Mouse (Mus musculus): ENCODE results near the gene Qrich1.
"Not testable (repeated sequence)": the region's sequence is repeated elsewhere in the genome, so short reads cannot be mapped to it uniquely, and the experiment has no call there.

Gene Qrich1

DNA sequence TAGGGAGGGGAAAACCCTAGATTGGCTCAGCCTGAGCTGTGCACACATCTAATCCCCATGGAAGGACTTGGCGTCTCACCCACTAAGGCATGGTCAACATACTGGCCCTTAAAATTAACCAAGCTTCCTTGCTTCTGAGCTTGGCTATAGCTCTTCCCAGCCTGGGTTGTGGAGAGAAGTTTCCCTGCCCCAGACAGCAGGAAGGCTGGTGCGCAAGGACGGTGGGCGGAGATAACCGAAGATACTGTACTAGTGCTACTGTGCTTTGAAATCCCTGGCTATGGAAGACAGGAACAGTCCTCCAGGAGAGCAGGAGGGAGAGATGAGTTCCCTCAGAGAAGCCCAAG lies 62.7 kb downstream of the Qrich1 start:
- no peak for DNase-seq (ENCODE audit: low read depth, low spot score)

DNA sequence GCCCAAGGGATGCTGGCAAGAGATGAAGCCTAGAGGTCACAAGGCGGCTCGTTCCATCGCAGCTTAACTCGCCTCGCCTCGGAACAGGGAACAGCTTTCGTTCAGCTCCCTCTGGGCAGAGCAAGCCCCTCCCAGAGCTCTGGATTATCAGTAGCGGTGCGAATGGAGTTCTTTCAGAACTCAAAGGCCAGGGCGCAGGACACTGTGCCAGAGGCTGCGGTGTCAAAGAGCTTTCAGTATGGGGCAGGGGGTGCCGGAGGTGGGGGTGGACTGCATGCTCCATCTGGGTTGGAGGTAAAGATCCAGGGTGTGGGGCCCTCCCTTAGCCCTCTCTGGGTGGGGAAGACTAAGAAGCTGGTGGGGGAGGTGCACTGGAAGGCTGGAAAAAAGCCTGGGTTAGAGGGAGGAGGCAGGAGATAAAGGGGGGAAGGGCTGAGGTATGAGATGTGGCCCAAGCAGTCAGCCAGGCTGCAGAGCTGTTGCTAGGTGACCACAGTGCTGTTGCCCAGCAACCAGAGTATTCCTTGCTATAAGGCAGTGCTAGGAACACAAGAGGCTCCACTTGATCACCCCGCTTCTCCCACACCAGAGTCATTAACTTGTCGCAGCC lies 71.1 kb downstream of the Qrich1 start:
- DNase-seq (ENCODE audit: low read depth, low spot score): no peak

DNA sequence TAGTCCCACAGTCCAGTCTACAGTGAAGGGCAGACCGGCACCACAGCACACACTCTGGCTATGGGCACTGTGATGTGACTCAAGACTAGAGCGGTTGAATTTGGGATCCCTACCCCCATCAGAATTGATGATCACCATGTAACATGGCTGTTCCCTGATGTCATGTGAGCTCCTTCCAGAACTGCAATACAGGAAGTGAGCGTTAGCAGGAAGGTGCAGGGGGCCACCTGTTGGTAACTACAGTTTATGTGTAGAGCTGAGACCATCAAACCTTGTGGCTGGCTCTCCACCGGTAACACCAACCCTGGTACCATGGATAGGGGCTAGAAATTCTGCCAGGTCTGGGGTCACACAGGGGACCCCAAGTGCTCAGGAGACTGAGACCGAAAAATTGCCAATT lies 72.6 kb downstream of the Qrich1 start:
- no peak for DNase-seq (ENCODE audit: low read depth, low spot score)

GRCm38 (mm10) chr9:108591462-108591861 lies 74.9 kb downstream of the Qrich1 start:
- no peak for DNase-seq (ENCODE audit: low read depth, low spot score)

DNA sequence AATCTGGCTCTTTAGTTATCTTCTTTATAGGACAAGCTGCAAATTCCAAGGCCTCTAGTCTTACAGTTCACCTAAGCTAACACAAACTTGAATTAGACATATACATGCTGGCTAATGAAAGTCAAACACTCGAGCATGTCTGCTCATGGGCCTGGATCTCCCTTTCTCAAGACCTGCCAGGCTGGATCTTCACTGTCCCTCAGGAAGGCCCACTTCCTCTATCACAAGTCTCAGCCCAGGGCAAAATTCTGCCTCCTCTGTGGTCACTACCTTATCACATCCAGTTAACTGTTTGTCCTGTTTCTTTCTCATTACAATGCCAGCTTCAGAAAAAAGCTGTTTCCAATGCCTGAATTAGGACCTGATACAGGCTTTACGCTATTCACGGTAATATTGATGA lies 77.7 kb downstream of the Qrich1 start:
- DNase-seq (ENCODE audit: low read depth, low spot score): no peak

DNA sequence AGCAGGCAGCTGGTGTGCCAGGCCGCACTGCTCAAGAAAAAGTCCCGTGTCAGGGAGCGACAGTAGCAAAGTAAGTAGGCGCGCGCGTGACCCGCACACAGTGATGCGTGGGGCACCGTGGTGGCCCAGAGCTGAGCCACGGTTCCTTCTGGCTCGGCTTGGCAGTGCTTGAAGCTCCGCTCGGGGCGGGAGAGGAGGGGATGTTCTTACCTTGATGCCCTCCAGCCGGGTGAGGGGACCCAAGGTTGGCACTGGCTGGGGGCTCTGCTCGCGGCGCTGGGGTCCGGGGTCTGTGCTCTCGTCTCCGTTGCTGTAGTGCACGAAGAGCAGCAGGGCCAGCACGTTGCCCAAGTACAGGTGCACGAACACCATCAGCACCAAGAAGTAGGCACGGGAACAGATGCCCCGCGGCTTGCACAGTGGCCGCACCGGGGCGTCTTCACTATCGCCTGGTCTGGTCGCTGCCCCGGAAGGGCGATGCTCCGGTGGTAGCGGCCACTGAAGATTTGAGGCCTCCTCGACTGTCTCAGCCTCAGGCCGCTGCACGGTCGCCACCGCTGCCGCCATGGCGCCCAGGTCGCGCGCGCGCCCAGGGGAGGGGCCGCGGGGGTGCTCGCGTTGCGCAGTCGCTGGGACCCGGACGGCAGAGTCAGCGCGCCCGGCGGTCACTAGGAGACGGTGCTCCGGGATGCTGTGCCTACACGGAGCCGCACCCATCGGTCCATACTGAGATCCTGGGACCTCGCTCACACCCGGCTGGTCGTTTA lies 80.6 kb downstream of the Qrich1 start, which contains the start of gene P4htm:
P4htm (minus strand) TSS at position 670 of the 767 bp plus-strand sequence.
- peak; percentile 72 for DNase-seq (ENCODE audit: low read depth, low spot score)

- DNase-seq (ENCODE audit: low read depth, low spot score): no peak
Measured at GRCm38 (mm10) chr9:108599021-108599566, 82.5 kb downstream of the Qrich1 start.

DNA sequence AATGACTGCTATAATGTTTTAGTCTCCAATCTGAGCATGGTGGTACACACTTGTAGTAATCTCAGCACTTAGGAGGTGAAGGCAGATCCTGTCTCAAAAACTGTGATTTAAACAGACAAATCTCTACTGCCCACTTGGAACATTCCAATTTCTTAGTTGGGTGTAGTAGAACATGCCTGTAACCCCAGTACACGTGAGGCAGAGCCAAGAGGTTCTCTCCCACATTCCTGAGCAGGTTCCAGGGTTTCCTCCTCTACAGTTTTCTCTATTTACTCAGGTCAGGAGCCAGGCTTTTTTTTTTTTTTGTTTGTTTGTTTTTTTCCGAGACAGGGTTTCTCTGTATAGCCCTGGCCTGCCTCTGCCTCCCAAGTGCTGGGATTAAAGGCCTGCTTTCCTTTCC lies 83.4 kb downstream of the Qrich1 start:
- DNase-seq (ENCODE audit: low read depth, low spot score): no peak

DNA sequence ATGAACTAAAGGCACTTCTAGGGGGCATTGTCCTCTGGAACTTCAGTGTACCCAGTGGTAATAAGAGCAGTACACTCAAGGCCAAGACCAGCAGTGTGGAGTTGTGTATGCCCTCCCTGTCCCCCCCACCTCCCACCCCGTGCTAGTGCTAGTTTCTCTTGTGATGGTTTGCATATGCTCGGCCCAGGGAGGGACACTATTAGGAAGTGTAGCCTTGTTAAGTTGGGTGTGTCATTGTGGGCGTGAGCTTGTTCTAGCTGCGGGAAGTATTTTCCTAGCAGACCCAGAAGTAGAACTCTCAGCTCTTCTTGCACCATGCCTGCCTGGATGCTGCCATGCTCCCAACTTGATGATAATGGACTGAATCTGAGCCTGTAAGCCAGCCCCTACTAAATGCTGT lies 85.4 kb downstream of the Qrich1 start:
- no peak for DNase-seq (ENCODE audit: low read depth, low spot score)

- DNase-seq (ENCODE audit: low read depth, low spot score): not testable (repeated sequence)
Measured at GRCm38 (mm10) chr9:108607929-108608328, 91.3 kb downstream of the Qrich1 start.

DNA sequence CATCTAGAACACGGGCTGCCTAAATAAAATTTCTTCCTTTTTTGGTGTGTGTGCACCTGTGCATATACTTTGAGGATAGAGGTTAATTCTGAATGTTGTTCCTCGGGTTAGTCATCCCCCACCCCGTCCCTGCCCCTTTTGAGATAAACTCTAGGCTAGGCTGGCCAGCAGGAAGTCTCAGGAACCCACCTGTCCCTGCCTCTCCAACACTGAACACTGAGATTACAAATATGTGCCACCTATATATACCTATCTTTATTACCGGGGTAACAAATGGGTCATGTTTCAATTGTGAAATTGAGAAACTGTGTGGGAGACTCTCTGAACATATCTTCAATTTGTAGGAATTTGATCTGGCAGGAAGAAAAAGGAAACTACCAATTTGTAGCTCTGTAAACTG lies 92.3 kb downstream of the Qrich1 start:
- no peak for DNase-seq (ENCODE audit: low read depth, low spot score)

Measured in CD4-positive helper T cell, adult 2 months (primary cell).